Mouse (Mus musculus): Measurements from ENCODE around the gene Oscp1. TPM values are rescaled to one million over a fixed set of nuclear protein-coding genes. Genes with fewer than 3 reads are reported as not detected.

The Oscp1 gene
- polyA plus RNA-seq, 1 experiment from 2014 or later, result 1.4 TPM

- 49% methylated on average over 6 of the region's 6 CpGs for WGBS (ENCODE audit: insufficient replicate concordance)
- no peaks in the 10 kb centered on the region for H3K4me1 ChIP-seq (ENCODE audit: control insufficient read depth, low read depth, low read length)
- H3K27me3 ChIP-seq (ENCODE audit: control insufficient read depth, insufficient read depth, low read depth, low read length), result no peaks in the 10 kb centered on the region
- no peaks in the 10 kb centered on the region for H3K36me3 ChIP-seq (ENCODE audit: control insufficient read depth, insufficient read depth)
- no peak overlapping the region for H3K4me2 ChIP-seq (ENCODE audit: low read depth, low read length)
- no peak overlapping the region for H3K4me3 ChIP-seq (ENCODE audit: low read depth, low read length)
- no peak for ATAC-seq (ENCODE audit: low read depth)
- no peak overlapping the region for H3K9ac ChIP-seq (ENCODE audit: low read depth, low read length)
- H3K9me3 ChIP-seq (replicated peaks; ENCODE audit: control insufficient read depth, low read length), result no peaks in the 10 kb centered on the region
- H3K27ac ChIP-seq (ENCODE audit: low read length), result no peak overlapping the region
These were observed 10.5 kb downstream of the Oscp1 start for GRCm38 (mm10) chr4:126068842-126069241.

GRCm38 (mm10) chr4:126077833-126078232 is 19.5 kb downstream of the Oscp1 start:
- Histone ChIP-seq H3K9ac (ENCODE audit: low read depth, low read length) (no peak overlapping the region), H3K27me3 (ENCODE audit: control insufficient read depth, insufficient read depth, low read depth, low read length) (no peaks in the 10 kb centered on the region), H3K9me3 (replicated peaks; ENCODE audit: control insufficient read depth, low read length) (no peaks in the 10 kb centered on the region), H3K36me3 (ENCODE audit: control insufficient read depth, insufficient read depth) (no peaks in the 10 kb centered on the region), H3K4me2 (ENCODE audit: low read depth, low read length) (no peak overlapping the region), H3K4me1 (ENCODE audit: control insufficient read depth, low read depth, low read length) (no peaks in the 10 kb centered on the region), H3K4me3 (ENCODE audit: low read depth, low read length) (no peak overlapping the region), H3K27ac (ENCODE audit: low read length) (no peak overlapping the region)
- WGBS (ENCODE audit: insufficient replicate concordance), result 56% methylated on average over 6 of the region's 6 CpGs
- no peak for ATAC-seq (ENCODE audit: low read depth)

DNA sequence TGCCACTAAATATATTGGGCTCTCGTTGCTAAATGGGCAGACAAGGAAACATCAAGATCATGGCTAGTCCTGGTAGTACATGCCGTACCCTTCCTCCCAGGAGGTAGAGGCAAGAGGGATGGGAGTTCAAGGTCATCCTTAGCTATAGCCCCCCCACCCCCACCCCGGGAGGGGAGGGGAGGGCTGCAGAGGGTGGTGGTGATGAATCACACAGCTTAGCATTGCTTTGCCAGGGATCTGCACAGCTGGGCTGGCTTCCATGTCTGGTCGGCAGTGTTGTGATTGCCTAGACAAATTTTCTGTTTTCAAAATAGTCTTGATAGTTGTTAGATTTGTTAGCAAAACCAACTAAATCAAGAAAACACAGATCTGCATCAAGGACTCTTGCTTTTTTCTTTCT is 20.9 kb downstream of the Oscp1 start:
- Histone ChIP-seq H3K36me3 (ENCODE audit: control insufficient read depth, insufficient read depth) (no peaks in the 10 kb centered on the region), H3K27me3 (ENCODE audit: control insufficient read depth, insufficient read depth, low read depth, low read length) (no peaks in the 10 kb centered on the region), H3K27ac (ENCODE audit: low read length) (no peak overlapping the region), H3K9ac (ENCODE audit: low read depth, low read length) (no peak overlapping the region), H3K9me3 (replicated peaks; ENCODE audit: control insufficient read depth, low read length) (no peaks in the 10 kb centered on the region), H3K4me2 (ENCODE audit: low read depth, low read length) (no peak overlapping the region), H3K4me1 (ENCODE audit: control insufficient read depth, low read depth, low read length) (no peaks in the 10 kb centered on the region), H3K4me3 (ENCODE audit: low read depth, low read length) (no peak overlapping the region)
- no peak for ATAC-seq (ENCODE audit: low read depth)
- 55% methylated on average over 4 of the region's 4 CpGs for WGBS (ENCODE audit: insufficient replicate concordance)

DNA sequence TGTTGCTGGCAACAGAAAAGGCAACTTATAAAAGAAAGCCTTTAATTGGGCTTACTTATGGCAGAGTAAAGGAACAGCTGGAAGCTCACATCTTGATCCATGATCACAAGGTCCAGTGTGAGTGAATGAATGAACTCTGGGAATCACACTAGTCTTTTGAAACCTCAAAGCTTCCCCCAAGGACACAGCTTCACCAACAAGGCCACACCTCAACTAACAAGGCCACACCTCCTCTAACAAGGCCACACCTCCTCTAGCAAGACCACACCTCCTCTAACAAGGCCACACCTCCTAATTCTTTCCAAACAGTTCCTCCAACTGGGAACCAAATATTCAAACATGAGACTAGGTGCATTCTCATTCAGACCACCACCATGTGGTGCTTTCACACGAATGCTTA is 23.2 kb downstream of the Oscp1 start:
- H3K9me3 ChIP-seq (replicated peaks; ENCODE audit: control insufficient read depth, low read length), result no peaks in the 10 kb centered on the region
- WGBS (ENCODE audit: insufficient replicate concordance), result 75% methylated on average over 1 of the region's 1 CpGs
- no peak overlapping the region for H3K27ac ChIP-seq (ENCODE audit: low read length)
- no peak for ATAC-seq (ENCODE audit: low read depth)
- no peaks in the 10 kb centered on the region for H3K27me3 ChIP-seq (ENCODE audit: control insufficient read depth, insufficient read depth, low read depth, low read length)
- no peaks in the 10 kb centered on the region for H3K4me1 ChIP-seq (ENCODE audit: control insufficient read depth, low read depth, low read length)
- H3K4me3 ChIP-seq (ENCODE audit: low read depth, low read length), result no peak overlapping the region
- no peak overlapping the region for H3K4me2 ChIP-seq (ENCODE audit: low read depth, low read length)
- no peaks in the 10 kb centered on the region for H3K36me3 ChIP-seq (ENCODE audit: control insufficient read depth, insufficient read depth)
- no peak overlapping the region for H3K9ac ChIP-seq (ENCODE audit: low read depth, low read length)

GRCm38 (mm10) chr4:126083021-126083420 is 24.7 kb downstream of the Oscp1 start:
- Histone ChIP-seq H3K36me3 (ENCODE audit: control insufficient read depth, insufficient read depth) (no peaks in the 10 kb centered on the region), H3K9ac (ENCODE audit: low read depth, low read length) (no peak overlapping the region), H3K4me2 (ENCODE audit: low read depth, low read length) (no peak overlapping the region), H3K27me3 (ENCODE audit: control insufficient read depth, insufficient read depth, low read depth, low read length) (no peaks in the 10 kb centered on the region), H3K4me3 (ENCODE audit: low read depth, low read length) (no peak overlapping the region), H3K27ac (ENCODE audit: low read length) (no peak overlapping the region), H3K4me1 (ENCODE audit: control insufficient read depth, low read depth, low read length) (no peaks in the 10 kb centered on the region), H3K9me3 (replicated peaks; ENCODE audit: control insufficient read depth, low read length) (no peaks in the 10 kb centered on the region)
- no peak for ATAC-seq (ENCODE audit: low read depth)
- WGBS (ENCODE audit: insufficient replicate concordance), result 31% methylated on average over 9 of the region's 9 CpGs

- no peak overlapping the region for H3K27ac ChIP-seq (ENCODE audit: low read length)
- H3K36me3 ChIP-seq (ENCODE audit: control insufficient read depth, insufficient read depth), result no peaks in the 10 kb centered on the region
- H3K27me3 ChIP-seq (ENCODE audit: control insufficient read depth, insufficient read depth, low read depth, low read length), result no peaks in the 10 kb centered on the region
- 64% methylated on average over 8 of the region's 8 CpGs for WGBS (ENCODE audit: insufficient replicate concordance)
- no peak overlapping the region for H3K9ac ChIP-seq (ENCODE audit: low read depth, low read length)
- H3K4me2 ChIP-seq (ENCODE audit: low read depth, low read length), result no peak overlapping the region
- H3K4me1 ChIP-seq (ENCODE audit: control insufficient read depth, low read depth, low read length), result no peaks in the 10 kb centered on the region
- H3K4me3 ChIP-seq (ENCODE audit: low read depth, low read length), result no peak overlapping the region
- H3K9me3 ChIP-seq (replicated peaks; ENCODE audit: control insufficient read depth, low read length), result no peaks in the 10 kb centered on the region
- no peak for ATAC-seq (ENCODE audit: low read depth)
These were observed 26.0 kb downstream of the Oscp1 start for GRCm38 (mm10) chr4:126084382-126084781.

- H3K36me3 ChIP-seq (ENCODE audit: control insufficient read depth, insufficient read depth), result no peaks in the 10 kb centered on the region
- H3K4me2 ChIP-seq (ENCODE audit: low read depth, low read length), result no peak overlapping the region
- H3K9ac ChIP-seq (ENCODE audit: low read depth, low read length), result no peak overlapping the region
- H3K27ac ChIP-seq (ENCODE audit: low read length), result no peak overlapping the region
- peaks cover 4% of the 10 kb centered on the region for H3K4me1 ChIP-seq (ENCODE audit: control insufficient read depth, low read depth, low read length)
- peak; percentile 84 for ATAC-seq (ENCODE audit: low read depth)
- H3K9me3 ChIP-seq (replicated peaks; ENCODE audit: control insufficient read depth, low read length), result no peaks in the 10 kb centered on the region
- H3K27me3 ChIP-seq (ENCODE audit: control insufficient read depth, insufficient read depth, low read depth, low read length), result no peaks in the 10 kb centered on the region
- H3K4me3 ChIP-seq (ENCODE audit: low read depth, low read length), result no peak overlapping the region
- WGBS (ENCODE audit: insufficient replicate concordance), result 22% methylated on average over 7 of the region's 7 CpGs
These were observed 27.7 kb downstream of the Oscp1 start for GRCm38 (mm10) chr4:126085996-126086576.

DNA sequence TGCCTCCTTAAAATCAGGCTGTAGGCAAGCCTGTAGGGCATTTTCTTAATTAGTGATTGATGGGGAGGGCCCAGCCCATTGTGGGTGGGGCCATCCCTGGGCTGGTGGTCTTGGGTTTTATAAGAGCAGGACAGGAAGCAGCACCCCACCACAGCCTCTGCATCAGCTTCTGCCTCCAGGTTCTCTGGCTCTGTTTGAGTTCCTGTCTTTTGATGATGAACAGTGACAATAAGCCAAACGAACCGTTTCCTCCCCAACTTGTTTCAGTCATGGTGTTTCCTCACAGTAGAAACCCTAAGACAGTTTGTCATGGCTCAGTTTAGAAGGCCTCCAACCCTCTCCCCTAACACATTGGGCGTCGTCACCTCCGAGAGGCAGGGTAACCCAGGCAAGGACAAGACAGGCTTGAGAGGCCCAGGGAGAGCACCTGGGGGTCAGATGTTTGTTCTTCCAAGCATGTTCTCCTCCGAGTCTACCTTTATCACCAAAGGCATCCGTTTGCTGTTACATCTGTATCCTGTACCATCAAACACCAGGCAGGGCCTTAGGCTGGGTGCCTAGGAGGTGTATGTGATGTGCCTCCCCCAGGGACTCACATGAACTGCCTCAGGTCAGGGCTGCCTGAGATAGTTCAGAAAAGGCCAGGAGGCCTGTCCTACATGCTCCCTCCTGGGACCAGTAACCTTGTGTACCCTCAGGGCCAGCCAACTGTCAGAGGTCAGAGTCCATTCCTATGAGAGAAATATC is 31.9 kb downstream of the Oscp1 start:
- ATAC-seq (ENCODE audit: low read depth), result peak; percentile 50

DNA sequence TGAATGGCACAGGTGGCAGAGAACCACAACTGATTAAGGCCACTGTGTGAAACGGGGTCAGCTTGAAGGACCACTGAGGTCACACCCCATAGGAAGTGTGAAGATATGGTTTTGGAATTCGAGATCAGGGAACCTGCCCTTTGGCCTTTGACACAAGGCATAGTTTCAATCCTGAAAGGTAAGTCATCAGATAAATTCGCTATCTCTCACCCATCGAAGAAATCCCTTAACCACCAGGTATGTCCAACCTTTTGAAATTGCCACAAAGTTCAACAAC is 32.4 kb downstream of the Oscp1 start:
- H3K4me1 ChIP-seq (ENCODE audit: control insufficient read depth, low read depth, low read length), result peaks cover 4% of the 10 kb centered on the region
- no peak overlapping the region for H3K4me2 ChIP-seq (ENCODE audit: low read depth, low read length)
- no peaks in the 10 kb centered on the region for H3K9me3 ChIP-seq (replicated peaks; ENCODE audit: control insufficient read depth, low read length)
- 49% methylated on average over 4 of the region's 4 CpGs for WGBS (ENCODE audit: insufficient replicate concordance)
- H3K4me3 ChIP-seq (ENCODE audit: low read depth, low read length), result no peak overlapping the region
- ATAC-seq (ENCODE audit: low read depth), result no peak
- no peaks in the 10 kb centered on the region for H3K27me3 ChIP-seq (ENCODE audit: control insufficient read depth, insufficient read depth, low read depth, low read length)
- no peak overlapping the region for H3K27ac ChIP-seq (ENCODE audit: low read length)
- H3K9ac ChIP-seq (ENCODE audit: low read depth, low read length), result no peak overlapping the region
- no peaks in the 10 kb centered on the region for H3K36me3 ChIP-seq (ENCODE audit: control insufficient read depth, insufficient read depth)

More for the DNA sequence above, 31.9 kb downstream of the Oscp1 start:
- Histone ChIP-seq H3K9ac (ENCODE audit: low read depth, low read length) (no peak overlapping the region), H3K27me3 (ENCODE audit: control insufficient read depth, insufficient read depth, low read depth, low read length) (no peaks in the 10 kb centered on the region), H3K9me3 (replicated peaks; ENCODE audit: control insufficient read depth, low read length) (no peaks in the 10 kb centered on the region), H3K4me3 (ENCODE audit: low read depth, low read length) (no peak overlapping the region), H3K4me2 (ENCODE audit: low read depth, low read length) (no peak overlapping the region), H3K36me3 (ENCODE audit: control insufficient read depth, insufficient read depth) (no peaks in the 10 kb centered on the region), H3K4me1 (ENCODE audit: control insufficient read depth, low read depth, low read length) (peaks cover 4% of the 10 kb centered on the region), H3K27ac (ENCODE audit: low read length) (no peak overlapping the region)
- 33% methylated on average over 7 of the region's 7 CpGs for WGBS (ENCODE audit: insufficient replicate concordance)
